Mouse (Mus musculus) mesoderm, embryonic 11.5 days (tissue): ENCODE measurements around the gene Pdilt.
"Not testable (repeated sequence)": the region's sequence is repeated elsewhere in the genome, so short reads cannot be mapped to it uniquely, and the experiment has no call there.

Experiments
- DNase-seq: peaks from one replicate; pipeline ENCODE4 v3.0.0-alpha.2; 2012; ENCODE audit warnings: low read depth, low spot score

The Pdilt gene

DNA sequence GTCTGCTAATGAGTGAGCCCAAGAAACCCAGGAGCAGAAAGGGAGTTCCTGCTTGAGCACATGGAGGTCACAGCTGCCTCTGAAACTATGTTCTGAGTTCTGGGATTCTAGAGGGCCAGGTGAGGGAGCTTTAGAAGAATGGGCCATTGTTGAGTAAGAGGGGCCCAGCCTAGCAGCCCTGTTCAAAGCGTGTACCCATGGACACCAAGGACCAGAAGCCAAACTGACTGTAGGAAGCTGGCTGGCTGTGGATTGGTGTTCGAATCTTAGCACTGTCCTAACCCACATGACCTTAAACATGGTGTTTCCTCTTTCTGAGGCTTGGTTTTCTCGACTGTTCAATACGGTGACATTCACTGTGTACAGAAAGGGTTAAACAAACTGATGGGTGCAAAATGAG, at the start of gene Pdilt:
TSS of gene Pdilt (minus strand) at position 101 of the 400 bp plus-strand sequence.
- no peak for DNase-seq

DNA sequence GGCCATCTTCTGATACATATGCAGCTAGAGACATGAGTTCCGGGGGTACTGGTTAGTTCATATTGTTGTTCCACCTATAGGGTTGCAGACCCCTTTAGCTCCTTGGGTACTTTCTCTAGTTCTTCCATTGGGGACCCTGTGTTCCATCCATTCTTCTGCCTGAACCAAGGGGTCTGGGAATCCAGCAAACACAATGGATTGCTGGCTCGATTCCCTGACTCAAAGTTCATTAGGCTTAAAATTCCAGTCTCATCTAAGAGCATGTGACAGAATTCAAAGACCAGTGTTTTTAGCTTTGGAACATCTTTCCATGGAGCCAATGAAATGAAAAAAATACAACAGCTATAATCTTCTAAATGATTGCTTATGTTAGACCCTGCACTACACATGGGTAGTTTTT, 39.2 kb upstream of the Pdilt start:
- not testable (repeated sequence) for DNase-seq

DNA sequence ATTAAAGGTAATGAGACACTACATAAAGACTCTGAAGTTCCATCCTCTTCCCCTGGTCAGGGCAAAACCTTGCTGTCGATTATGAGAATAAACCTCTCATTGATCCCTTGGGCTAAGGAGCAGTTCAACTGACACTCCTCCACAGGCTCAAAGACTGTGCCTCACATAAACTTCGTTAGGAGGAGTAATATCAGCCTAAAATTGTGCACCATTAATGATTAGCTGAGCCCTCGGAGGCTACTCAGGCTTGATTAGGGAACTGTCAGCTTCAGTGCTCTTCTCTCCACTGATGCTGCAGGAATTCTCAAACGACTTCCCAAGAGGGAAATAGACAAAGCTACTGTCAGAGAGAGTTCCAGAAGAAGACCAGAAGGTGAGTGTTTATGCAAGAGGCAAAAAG, 38.2 kb upstream of the Pdilt start:
- no peak for DNase-seq

GRCm38 (mm10) chr7:119560452-119560835, 37.2 kb upstream of the Pdilt start:
- no peak for DNase-seq

DNA sequence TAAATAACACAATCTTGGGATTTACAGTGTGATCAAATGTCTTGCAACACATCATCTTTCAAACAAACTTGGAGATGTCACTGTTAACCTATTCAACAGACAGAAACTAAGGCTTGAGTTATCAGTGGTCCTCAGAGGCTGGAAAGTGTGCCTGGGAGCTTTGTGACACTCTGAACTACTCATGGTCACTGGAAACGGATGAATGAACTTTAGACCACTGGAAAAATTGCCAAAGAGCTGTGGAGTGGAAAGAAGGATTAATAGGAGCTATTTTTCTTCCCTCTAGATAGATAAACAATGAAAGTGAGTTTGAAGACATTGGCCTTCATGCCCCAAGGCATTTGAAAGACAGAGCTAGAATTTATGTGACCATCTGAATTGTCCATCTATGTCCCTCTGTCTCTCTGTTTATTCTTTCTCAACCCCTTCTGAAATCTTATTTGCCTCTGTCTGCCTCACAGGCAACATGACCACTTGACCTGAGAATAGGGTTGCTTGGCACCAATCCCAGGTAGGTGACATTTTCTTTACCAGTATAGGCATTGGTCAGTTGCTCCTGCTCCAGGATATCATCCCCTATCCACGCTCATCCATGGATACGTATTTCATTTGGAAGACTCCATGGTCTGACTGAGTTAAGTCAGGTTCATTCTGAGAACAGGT, 36.6 kb upstream of the Pdilt start:
- no peak for DNase-seq

DNA sequence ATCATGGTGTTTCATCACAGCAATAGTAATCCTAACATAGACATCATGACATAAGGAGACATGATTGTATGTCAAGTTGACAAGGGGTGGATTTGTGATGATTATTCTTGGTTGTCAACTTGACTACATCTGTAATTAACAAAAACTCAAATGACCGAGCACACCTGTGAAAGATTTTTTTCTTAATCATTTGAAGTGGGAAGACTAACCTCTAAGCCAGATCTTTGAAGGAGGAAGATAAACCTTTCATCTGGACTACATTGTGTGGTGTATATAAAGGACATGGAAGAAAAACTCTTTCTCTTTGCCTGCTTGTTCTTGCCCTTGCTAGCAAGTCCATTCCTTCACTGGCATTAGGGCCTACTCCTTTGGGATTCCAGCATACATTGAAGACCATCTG, 30.8 kb upstream of the Pdilt start, which contains the start of gene Acsm2:
TSS of gene Acsm2 (plus strand) at position 301 of the 400 bp plus-strand sequence.
- DNase-seq: no peak

DNA sequence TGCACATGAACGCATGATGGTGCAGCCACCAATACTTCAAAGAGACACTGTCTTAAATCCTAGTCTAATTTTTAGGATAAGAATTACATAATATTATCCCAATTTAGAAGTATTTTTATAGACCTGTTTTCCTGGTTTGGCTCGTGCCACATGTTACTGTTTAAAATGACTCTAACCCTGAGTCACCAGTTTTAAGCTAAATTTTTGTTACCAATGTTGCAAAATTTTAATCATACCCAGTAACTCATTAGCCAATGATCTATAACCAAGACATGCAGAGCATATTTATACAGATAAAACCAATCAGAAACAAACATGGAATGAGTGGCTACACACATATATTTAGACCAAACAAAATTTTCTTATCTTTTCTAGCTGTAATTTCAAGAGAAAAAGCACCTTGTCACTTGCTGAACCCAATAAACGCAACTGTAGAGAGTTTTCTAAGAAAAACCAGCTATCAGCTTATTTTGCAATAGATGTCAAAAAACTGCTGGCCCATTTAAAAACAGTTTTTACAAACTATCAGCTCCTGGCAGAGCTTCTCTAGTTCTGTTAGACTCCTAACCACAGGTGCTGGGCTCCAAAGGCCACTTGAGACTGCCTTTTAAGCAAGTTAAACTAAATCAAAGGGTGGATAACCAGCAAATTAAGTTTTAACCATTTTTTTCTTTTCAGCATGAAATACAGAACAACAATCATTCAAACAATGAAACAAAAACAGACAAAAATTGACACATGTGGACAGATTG, 27.4 kb upstream of the Pdilt start:
- DNase-seq: no peak

GRCm38 (mm10) chr7:119545572-119545971, 22.3 kb upstream of the Pdilt start:
- no peak for DNase-seq

GRCm38 (mm10) chr7:119542445-119542844, 19.2 kb upstream of the Pdilt start:
- DNase-seq: no peak

- no peak for DNase-seq
Observed at GRCm38 (mm10) chr7:119534389-119534788, 11.1 kb upstream of the Pdilt start.

DNA sequence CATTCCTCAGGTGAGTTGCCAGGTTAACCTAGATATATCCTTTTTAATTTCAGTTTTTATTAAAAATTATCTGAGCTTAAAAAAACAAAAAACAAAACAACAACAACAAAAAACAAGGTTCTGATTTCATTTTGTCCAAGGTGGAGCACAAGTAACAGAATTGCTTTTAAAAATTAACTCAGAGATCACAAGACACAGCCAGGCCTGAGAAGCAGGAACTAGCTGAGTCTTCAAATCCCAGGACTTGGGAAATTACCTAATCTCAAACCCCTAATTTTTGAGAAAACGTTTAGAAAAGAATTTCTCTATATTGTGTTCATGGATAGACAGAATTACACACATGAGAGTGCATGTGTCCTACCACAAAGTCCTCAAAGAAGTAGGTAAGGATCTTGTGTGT, 9.6 kb upstream of the Pdilt start:
- no peak for DNase-seq

- DNase-seq: no peak
Observed at GRCm38 (mm10) chr7:119528617-119529016, 5.3 kb upstream of the Pdilt start.

- no peak for DNase-seq
Observed at GRCm38 (mm10) chr7:119527548-119527947, 4.3 kb upstream of the Pdilt start.

GRCm38 (mm10) chr7:119527135-119527534, 3.8 kb upstream of the Pdilt start:
- no peak for DNase-seq

DNA sequence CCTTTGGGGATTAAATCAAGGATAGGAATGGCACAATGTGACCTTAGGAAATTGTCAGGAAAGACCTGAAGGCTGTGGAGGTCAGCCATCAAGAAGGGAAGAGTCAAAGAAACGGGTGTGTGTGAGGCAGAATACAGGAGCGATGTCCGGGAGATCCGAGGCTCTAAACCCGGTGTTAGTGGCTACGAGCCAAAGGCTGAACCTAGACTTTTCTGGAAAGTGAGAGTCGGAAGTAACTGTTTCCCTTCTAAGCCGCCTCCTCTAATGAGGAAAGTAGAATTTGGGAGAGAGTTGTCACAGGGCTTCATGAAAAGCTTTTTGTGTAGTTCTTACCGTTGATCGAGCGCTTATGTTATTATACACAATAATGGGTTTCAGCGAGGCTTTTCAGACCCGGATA, 3.2 kb upstream of the Pdilt start:
- DNase-seq: no peak

DNA sequence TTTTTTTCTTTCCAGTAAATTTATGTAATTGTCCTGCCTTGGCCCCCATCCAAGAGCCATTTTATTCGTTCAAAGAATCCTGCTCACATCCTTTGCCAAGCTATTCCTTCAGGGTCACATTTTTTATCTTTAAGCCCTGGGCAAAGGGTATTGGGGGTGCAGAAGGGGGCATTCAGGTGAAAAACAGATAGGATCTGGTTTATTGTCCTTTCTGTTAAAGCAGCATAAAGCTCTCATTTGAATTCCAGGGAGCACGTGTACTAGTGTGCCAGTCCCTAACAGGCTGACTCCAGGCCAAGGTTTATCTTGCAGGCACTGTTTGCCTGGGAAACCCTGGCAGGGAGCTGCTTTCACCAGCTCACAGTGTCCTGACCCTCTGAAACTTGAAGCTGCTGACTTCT, 2.6 kb upstream of the Pdilt start:
- no peak for DNase-seq

GRCm38 (mm10) chr7:119522385-119522784, 904 bp downstream of the Pdilt start:
- no peak for DNase-seq

DNA sequence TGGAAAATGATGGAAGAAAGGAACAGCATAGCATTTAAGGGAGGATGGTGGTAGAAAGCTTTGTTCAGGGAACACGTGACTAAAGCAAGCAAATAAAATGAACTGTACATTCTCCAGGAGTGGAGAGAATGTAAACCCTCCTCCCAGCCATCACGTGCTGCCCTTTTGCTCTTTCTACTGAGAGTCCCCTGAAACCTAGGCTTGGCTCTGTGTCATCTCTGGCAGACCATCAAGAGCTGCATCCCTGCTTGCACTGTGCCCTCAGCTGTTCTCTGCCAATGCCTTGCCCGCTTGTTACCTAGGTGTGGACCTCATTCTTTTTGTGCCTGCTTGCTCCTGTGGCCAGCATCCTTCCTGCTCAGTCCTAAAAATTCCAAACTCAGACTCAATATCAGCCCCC, 1.5 kb downstream of the Pdilt start:
- no peak for DNase-seq

DNA sequence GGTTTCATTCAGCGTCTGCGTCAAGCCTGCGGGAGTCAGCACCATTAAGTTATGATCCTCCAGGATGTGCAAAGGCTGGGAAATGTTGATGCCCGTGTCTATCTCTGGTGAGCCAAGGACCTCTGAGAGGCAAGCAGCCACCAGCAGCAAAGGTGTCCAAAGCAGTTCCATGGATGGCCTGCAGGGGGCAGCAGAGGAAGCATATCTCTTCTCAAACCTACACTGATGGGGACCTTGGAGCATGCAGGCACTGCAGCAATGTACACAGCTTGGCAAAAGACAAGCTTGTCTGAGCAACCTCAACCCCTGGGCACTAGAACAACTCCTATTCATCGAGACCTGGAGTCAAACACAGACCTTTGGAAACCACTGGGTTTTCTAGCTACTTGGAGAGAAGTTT, 3.6 kb downstream of the Pdilt start:
- DNase-seq: peak; percentile 65

- no peak for DNase-seq
Observed at GRCm38 (mm10) chr7:119519163-119519562, 4.1 kb downstream of the Pdilt start, which contains the start of gene Acsm5. Gene Acsm5 (plus strand): TSS chr7:119519463.

GRCm38 (mm10) chr7:119516272-119516558, 7.1 kb downstream of the Pdilt start:
- no peak for DNase-seq

DNA sequence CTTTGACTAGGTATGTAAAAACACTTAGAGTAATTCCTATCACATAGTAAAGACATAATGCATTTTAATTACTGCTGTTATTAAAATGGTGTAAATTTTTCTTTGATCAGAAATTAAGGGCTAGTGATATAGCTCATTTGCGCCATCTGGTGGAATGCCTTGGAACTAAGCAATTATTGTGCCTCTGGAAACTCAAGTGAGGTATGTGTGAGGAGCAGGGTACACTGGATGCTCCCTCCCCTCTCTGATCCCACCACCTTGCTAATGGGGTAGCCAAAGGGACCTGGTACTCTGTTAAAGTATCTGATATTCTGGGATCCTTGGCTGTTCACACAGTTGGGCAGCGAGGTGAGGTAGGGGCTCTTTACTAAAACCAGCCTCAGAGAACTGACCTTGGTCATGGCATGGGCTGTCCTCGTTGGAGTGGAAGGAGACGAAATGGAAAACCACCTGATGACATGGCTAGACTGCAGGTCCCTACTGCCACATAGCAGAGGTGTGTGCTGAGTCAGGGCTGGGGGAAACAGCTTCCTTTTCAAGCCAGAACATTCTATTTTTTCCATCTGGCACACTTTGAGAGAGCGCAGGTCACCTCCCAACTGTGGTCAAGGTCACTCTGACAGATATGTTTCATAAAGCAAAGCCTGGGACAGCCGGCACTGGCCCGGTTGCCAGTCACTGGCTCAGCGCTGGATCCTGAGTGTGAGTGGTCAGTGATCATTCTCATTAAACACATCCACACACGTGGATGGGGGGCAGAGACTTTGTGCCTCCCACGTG, 7.6 kb downstream of the Pdilt start:
- peak; percentile 34 for DNase-seq

DNA sequence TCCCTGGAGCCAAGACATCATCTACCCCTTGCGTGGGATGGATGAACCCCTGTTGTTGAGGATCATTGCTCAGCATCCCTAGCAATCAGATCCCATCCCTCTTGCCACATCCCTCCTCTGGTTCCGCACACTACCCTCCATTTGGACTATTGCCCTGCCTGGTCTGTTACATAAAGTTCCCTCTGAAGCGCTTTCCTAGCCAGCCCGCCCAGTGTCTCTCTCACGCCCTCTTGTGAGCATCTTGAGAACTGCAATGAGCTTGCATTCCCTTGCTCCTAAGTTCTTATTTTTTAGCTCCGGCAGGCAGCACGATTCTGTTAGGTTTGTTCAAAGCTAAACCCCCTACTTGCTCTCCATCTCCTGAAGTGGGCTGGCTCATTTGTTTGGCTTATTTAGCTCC, 10.2 kb downstream of the Pdilt start:
- peak; percentile 56 for DNase-seq
